Mouse (Mus musculus): Measurements from ENCODE around the gene Manbal.

Gene Manbal

DNA sequence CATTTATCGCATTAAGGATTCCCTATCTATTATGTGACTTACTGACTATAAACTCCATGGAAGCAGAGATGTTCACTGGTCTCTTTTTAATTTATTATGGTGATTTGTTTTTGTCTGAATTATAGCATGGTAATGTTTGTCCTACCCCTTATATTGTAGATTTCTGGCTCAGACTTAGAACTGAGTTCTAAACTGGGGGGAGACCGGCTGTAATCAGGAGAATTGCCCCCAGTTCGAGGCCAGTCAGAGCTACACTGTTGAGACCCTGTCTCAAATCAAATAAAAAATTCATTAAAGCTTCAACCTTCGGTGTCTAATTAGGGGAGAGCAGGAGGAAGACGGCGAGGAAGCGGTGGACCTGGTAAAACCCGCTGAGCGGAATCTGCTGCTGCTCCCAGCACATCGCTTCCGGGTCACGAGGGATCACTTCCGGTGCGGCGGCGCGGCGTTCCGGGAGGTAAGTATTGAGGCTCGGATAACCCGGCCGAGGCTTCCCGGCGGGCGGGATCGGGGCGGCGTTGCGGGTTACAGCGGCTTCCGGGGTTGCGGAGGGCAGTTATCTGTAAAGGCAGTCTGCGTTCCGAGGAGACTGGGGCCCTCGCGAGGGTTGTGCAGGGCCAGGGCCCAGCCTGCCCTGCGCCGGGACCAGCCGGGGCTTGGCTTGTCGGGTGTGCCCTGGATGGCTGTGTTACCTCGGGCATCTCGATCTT is at the start of gene Manbal:
Gene Manbal (plus strand): TSS at position 411 of the 710 bp plus-strand sequence.
- peak; percentile 78 for DNase-seq (ENCODE audit: low read depth, low spot score)

DNA sequence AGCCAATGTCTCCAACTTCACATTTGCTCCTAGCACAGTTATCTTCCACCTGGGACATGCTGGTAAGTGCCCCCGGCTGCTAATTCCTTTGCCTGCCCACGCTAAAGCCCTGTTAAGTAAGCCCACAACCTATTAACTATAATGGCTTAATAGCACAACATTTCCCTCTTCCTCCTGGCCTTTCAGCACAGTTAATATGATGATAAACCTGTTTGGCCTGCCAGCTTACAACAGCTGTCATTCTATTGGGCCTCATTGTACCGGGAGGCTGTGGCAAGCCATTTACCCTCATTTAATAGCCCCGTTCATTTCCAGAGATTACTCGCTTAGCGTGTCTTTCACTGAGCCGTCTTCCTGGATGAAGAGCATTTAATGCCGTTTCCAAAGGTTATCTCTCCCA is 47.3 kb upstream of the Manbal start:
- DNase-seq (ENCODE audit: low read depth, low spot score) = no peak

- no peak for DNase-seq (ENCODE audit: low read depth, low spot score)
Measured at GRCm38 (mm10) chr2:157320886-157321285, 46.5 kb upstream of the Manbal start.

DNA sequence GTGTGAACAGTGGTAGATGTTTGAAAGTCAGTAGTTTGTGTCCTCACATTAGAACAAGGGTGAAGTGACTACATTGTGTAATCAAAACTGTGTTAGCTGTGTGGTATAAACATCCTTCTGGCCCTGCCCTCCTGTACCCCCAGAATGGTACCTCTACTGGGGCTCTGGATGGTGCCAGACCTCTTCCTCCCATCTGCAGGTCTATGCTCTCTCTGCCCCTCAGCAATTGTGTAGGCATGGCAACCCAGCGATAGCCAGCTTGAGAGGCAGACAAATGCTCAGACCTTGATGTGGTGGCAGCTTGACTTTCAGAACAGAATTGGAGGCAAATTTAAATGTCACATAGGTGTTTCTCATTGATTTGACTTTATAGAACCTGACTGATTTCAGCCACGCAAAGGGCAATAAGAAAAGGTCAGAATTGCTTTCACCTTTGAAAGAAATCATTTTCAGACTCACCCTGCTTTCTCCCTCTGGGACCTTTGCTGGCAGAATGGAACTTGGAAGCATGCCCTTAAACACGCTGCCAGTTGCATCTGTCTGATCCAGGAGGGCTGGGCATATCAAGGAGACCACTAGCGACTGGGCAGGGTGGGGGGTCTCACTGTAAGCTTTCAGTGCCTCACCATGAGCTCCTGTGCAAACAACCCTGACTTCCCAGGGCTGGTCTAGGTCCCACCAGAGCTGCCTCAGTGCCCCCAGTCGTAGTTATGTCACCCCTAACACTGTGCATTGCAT is 45.2 kb upstream of the Manbal start:
- DNase-seq (ENCODE audit: low read depth, low spot score) = no peak

DNA sequence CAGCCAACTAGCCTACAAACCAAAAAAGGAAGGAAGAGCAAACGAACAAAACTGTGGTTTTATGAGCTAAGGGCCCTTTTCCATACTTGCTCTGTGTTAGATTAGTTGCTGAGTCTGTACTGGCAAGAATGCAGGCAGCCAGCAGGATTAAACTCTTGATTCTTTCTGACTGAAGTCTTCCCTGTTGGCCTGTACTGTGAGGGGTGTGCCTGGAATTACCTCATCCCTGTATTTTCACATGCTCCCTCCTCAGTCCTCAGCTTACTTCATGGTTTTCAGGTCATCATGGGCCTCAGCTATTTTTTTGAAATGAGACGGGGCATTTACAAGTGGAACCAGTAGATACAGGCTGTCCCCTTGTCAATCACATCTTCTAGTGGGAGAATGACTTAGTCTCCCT is 42.2 kb upstream of the Manbal start:
- DNase-seq (ENCODE audit: low read depth, low spot score) = no peak

DNA sequence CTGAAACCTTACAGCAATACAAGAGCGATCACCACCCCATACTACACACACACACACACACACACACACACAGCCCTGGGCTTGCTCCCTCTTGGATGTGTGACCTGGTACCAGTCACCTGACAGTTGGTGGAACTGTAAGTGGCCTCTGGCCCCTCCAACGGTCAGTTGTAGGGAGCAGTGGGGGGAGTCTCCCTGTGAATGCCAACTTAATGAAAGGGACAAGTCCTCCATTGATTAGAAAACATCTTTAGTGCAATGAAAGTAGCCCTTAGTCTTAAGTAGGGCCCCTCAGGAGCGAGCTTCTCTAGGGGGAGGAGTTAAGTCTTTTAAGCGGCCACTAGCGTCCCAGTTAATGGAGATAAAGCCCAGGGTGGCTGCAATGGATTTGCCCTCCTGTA is 39.3 kb upstream of the Manbal start:
- DNase-seq (ENCODE audit: low read depth, low spot score) = no peak

DNA sequence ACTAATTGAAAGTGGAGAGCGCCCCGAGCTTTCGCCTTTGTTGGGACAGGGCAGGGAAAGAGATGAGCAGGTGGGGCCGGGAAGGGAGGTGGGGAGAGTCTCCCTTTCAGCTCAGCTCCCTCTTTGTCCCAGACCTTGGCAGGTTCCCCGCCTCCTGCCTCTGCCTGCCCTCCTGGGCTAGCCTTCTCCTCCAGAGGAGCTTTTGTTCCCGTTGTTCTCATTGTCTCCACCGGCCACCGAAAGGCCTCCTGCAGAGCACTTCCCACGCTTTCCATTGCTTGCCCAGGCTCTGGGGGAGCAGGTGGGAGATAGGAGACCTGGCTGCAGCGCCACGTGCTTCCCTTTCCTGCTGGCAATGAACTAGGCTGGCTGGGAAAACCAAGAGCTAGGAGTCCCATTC is 38.8 kb upstream of the Manbal start:
- DNase-seq (ENCODE audit: low read depth, low spot score) = no peak

DNA sequence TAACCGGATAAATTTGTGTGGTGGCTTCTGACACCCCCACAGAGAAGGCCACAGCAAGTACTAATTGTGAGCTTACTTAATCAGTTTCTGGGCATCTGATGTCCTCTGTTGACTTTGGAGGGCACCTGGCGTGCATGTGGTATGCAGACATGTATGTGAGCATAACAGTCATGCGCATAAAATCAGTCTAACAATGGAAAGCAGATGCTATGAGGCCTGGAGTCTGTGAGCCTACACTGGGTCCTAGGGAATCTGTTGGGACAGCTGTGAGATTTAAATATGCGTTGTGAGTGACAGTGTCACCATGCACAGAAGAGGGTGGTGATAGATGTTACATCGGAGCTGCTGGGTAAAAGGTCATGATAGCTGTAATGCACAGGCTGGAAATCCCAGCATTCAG is 35.3 kb upstream of the Manbal start:
- no peak for DNase-seq (ENCODE audit: low read depth, low spot score)

GRCm38 (mm10) chr2:157338663-157339062 is 28.7 kb upstream of the Manbal start:
- peak; percentile 48 for DNase-seq (ENCODE audit: low read depth, low spot score)

DNA sequence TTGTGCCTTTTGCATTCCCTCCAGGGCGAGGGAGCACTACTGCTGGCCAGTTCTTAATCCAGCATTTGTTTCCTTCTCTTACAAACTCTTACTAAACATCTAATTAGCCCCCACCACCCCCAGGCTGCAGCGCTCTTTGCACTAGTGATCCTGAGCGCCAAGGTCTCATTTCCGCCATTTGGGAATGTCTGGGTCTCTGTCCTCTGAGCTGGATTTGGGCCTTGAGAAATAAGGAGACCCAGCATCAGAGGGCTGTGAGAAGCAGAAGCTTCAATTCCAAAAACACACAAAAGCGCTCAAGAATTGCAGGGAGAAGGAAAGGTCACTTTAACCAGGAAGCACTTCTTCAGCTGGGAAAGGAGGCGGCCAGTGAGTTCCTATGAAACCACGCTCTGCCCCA is 27.9 kb upstream of the Manbal start:
- DNase-seq (ENCODE audit: low read depth, low spot score) = no peak

- no peak for DNase-seq (ENCODE audit: low read depth, low spot score)
Measured at GRCm38 (mm10) chr2:157340221-157340741, 27.1 kb upstream of the Manbal start.

DNA sequence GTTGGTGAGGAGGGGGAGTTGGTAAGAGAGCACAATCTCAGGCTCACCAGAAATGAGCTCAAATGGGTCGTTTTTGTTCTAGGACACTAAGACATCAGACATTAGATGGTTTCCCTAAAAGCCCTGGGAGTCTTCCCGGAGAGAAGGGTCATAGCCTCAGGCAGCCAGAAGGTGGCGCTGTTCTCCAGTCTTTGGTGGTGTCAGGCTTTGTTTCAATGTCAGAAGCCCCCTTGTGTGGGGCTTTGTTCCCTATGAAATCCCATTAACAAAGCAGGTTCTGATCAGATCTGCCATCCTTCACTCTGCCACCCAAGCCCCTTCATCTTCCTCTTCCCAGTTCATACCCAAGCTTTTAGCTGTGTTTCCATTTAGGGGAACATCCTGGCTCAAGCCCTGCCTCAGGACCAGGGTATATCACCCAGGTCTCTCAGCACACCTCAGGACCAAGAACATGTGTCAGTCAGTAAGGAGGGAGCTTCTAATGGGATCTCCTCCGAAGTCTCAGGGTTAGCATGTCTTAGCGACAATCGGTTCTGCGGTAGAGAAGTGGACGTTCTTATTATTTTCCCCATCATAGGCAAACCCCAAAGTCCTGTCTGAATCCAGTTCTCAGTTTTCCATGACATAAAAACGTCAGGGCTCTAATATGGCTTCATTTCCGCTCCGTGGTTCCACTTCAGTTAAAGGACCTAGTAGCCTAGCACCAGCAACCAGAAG is 25.7 kb upstream of the Manbal start:
- DNase-seq (ENCODE audit: low read depth, low spot score) = peak; percentile 71

DNA sequence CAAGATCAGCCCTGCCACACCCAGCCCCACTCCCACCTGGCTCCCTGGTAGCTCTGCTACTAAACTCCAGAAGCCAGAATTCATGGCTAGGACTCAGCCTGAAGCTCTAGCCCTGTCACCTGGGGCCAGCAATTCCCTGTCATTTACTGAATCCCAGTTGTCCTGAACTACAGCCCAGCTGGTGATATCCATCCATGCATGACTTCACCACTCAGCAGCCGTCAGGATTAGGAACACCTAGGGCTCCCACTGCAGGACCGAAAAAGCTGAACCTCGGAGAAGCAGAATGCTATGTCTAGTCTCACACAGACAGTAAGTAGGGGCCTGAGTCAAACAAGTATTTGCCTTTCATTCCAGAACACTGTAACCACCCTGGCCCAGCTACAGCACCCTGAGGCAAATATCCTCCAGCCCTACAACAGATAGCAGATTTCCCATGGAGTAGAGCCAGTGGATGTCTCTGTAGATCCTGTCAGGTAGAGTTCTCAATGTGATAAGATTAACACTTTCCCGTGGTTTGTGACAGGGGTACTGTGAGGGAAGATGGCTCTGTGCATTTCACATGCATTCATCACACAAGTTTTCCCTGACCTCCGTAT is 25.0 kb upstream of the Manbal start:
- no peak for DNase-seq (ENCODE audit: low read depth, low spot score)

DNA sequence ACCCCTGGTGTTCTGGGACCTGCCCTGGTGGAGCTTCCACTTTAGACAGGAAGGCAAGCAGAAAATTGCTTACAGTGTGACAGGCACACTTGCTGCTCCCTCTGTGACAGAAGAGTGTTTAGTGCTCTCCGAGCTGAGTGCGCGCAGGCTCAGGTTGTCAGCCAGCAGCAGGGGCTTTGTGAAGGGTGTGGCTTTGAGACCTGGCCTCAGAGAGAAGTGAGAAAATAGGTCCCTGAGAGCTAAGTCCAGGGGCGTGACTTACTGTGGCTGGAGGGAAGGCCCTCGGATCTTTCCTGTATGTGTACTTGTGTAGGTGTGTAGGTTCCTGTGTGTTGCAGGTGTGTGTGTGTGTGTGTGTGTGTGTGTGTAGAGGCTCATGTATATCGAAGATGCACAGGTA is 24.1 kb upstream of the Manbal start:
- no peak for DNase-seq (ENCODE audit: low read depth, low spot score)

DNA sequence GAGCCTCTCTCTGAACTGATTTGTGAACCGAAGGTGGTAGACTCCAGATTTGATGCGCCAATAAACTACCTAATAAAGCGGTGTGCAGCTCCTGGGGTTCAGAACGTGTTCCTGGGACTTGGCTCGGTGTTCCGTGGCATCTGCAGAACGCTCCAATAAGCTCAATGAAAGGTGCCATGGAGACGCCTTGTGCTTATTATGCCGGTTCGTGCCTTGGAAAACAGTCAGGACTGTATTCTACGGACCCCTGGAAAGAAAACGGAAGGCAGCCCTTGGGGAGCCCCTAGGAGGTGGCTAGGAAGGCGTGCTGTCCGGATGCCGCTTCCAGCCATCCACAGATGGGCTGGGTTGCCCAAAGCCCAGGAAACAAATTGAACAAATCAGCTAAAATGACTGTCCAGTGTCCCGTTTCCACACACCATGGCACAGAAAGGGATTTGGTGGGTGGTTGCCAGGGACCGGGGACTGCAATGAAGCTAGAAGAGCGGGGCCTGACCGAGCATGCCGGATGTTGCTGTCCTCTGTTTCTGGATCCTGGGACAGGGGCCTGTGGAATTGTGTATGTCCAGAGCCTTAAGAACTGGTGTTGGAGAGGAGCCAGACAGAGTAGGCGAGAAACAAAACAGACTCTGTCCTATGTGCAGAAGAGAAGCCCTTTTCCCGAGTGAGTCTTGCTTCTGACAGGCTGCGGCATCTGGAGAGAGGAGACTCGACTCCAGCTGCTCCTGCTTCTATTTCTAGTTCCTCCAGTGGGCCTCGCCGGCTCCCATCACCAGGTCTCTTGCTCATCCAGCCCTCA is 19.8 kb upstream of the Manbal start, which contains the start of gene Ghrh:
Gene Ghrh (minus strand): TSS at position 146 of the 799 bp plus-strand sequence.
- DNase-seq (ENCODE audit: low read depth, low spot score) = no peak

DNA sequence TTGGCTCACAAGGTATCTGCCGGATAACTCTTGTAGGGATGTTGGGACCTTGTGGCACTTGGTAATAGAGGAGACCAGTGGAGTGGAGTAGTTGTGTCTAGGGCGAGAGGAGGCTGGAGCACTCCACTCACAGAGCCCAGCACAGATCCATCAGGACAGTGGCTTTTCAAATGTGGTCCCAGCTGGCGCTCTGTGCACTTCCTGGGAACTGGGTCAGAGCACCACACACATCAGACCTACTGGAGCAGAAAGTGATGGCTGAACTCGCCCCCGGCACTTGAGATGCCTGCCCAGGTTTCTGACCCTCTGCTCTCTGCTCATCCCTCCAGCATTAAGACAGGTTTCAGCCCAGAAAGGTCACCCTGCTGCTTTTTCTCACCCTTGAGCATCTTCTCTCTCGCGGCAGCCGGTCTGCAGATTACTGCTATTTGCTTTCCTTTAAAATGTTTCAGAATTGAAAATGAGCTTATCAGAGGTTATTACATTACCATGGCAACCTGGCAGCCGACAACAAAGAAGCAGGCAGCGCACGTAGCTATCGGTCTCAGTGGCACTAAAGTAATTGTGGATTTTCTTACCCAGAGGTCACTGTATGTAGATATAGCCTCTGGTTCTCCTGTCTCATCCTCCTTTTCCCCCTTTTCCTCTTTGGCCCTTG is 18.1 kb upstream of the Manbal start:
- peak; percentile 46 for DNase-seq (ENCODE audit: low read depth, low spot score)

GRCm38 (mm10) chr2:157353183-157353582 is 14.2 kb upstream of the Manbal start:
- no peak for DNase-seq (ENCODE audit: low read depth, low spot score)

GRCm38 (mm10) chr2:157354106-157354505 is 13.3 kb upstream of the Manbal start:
- no peak for DNase-seq (ENCODE audit: low read depth, low spot score)

DNA sequence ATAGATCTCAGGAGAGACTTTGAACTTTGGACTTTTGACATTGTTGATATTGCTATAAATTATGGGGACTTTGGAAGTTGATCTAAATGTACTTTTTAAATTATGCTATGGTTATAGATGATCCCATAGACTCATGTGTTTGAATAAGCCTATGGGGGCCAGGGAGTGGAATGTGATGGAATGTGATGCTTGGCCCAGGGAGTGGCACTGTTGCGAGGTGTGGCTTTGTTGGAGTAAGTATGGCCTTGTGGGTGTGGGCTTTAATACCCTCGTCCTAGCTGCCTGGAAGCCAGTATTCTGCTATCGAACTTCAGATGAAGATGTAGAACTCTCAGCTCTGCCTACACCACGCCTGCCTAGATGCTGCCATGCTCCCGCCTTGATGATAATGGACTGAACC is 7.4 kb upstream of the Manbal start:
- no peak for DNase-seq (ENCODE audit: low read depth, low spot score)

GRCm38 (mm10) chr2:157363031-157363430 is 4.4 kb upstream of the Manbal start:
- no peak for DNase-seq (ENCODE audit: low read depth, low spot score)

DNA sequence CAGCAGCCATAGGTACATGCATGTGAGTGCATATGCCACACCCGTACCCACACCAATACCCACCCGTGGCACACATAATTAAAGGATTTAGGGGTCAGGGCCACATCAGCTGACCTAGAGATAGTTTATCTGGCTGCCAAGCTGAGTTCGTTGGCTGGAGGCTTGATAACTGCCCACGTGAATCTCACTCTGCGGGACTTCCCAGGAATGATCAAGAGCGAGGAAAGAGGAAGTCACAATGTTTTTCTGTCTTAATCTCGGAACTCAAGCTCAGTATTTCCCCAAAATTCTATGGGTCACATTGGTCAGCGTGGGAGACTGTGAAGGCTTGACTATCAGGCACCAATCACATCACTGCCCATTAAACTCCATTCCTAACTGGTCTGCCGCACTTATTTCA is 632 bp upstream of the Manbal start:
- DNase-seq (ENCODE audit: low read depth, low spot score) = no peak
